Mouse (Mus musculus) inflammation-experienced regulatory T-cells, adult 6 months (primary cell): ENCODE data around the gene Atp6v1g2. TPM values are rescaled to one million over a fixed set of nuclear protein-coding genes. Genes with fewer than 3 reads are reported as not detected.

Experiments
- ATAC-seq: one replicate; pipeline ENCODE4 v1.8.0; 2017
- polyA plus RNA-seq, 3 experiments: library from polyadenylated mRNA; unstranded; fragments of 100-300 nt; shearing (Covaris generic); gene quantifications; one replicate each; pipeline ENCODE4 v1.2.1; 2017

Gene Atp6v1g2
- 1 to 10 TPM; 4.6 to 7.2 (median 5.9) TPM for polyA plus RNA-seq

- ATAC-seq, result no peak
Observed at GRCm38 (mm10) chr17:35233114-35233980, at the start of gene Atp6v1g2. TSS of gene Atp6v1g2 (plus strand) at chr17:35233660.

GRCm38 (mm10) chr17:35185639-35186611 is 47.5 kb upstream of the Atp6v1g2 start:
- ATAC-seq, result peak; percentile 42

- ATAC-seq, result peak; percentile 30
Observed at GRCm38 (mm10) chr17:35186681-35187080, 46.8 kb upstream of the Atp6v1g2 start.

- ATAC-seq, result no peak
Observed at GRCm38 (mm10) chr17:35187345-35187744, 46.1 kb upstream of the Atp6v1g2 start.

GRCm38 (mm10) chr17:35187959-35188610 is 45.4 kb upstream of the Atp6v1g2 start, which contains the start of gene Lst1:
TSS of gene Lst1 (minus strand) at chr17:35188439.
- ATAC-seq, result no peak

- ATAC-seq, result no peak
Observed at GRCm38 (mm10) chr17:35189186-35189585, 44.3 kb upstream of the Atp6v1g2 start.

- ATAC-seq, result peak; percentile 72
Observed at GRCm38 (mm10) chr17:35190096-35190495, 43.4 kb upstream of the Atp6v1g2 start.

- ATAC-seq, result no peak
Observed at GRCm38 (mm10) chr17:35191723-35192122, 41.7 kb upstream of the Atp6v1g2 start.

- no peak for ATAC-seq
Observed at GRCm38 (mm10) chr17:35192924-35193323, 40.5 kb upstream of the Atp6v1g2 start.

- peak; percentile 60 for ATAC-seq
Observed at GRCm38 (mm10) chr17:35193881-35194843, 39.3 kb upstream of the Atp6v1g2 start, which contains the start of gene Ltb. TSS of gene Ltb (plus strand) at chr17:35194439.

- ATAC-seq, result peak; percentile 33
Observed at GRCm38 (mm10) chr17:35194844-35195630, 38.4 kb upstream of the Atp6v1g2 start.

GRCm38 (mm10) chr17:35195631-35196320 is 37.7 kb upstream of the Atp6v1g2 start:
- peak; percentile 41 for ATAC-seq

GRCm38 (mm10) chr17:35196321-35196641 is 37.2 kb upstream of the Atp6v1g2 start:
- no peak for ATAC-seq

GRCm38 (mm10) chr17:35197126-35197525 is 36.3 kb upstream of the Atp6v1g2 start:
- ATAC-seq, result no peak

GRCm38 (mm10) chr17:35198029-35198428 is 35.4 kb upstream of the Atp6v1g2 start:
- ATAC-seq, result no peak

GRCm38 (mm10) chr17:35198946-35199345 is 34.5 kb upstream of the Atp6v1g2 start:
- ATAC-seq, result no peak

GRCm38 (mm10) chr17:35200398-35200797 is 33.1 kb upstream of the Atp6v1g2 start:
- ATAC-seq, result peak; percentile 78

- no peak for ATAC-seq
Observed at GRCm38 (mm10) chr17:35201128-35201527, 32.3 kb upstream of the Atp6v1g2 start.

- ATAC-seq, result peak; percentile 4
Observed at GRCm38 (mm10) chr17:35201787-35202186, 31.7 kb upstream of the Atp6v1g2 start, which contains the start of gene Tnf. TSS of gene Tnf (minus strand) at chr17:35202007.

- no peak for ATAC-seq
Observed at GRCm38 (mm10) chr17:35202442-35202841, 31.0 kb upstream of the Atp6v1g2 start.
